Mouse (Mus musculus) heart, postnatal 36 days (tissue): ENCODE data around the gene Rhbdf2. TPM values are rescaled to one million over a fixed set of nuclear protein-coding genes. Genes with fewer than 3 reads are reported as not detected.
"Not testable (repeated sequence)": the region's sequence is repeated elsewhere in the genome, so short reads cannot be mapped to it uniquely, and the experiment has no call there.

ENCODE experiments used
- DNase-seq, 2 experiments: peaks; one replicate each; pipeline ENCODE4 v3.0.0; 2021 to 2022
- intact Hi-C: fragments of 180-260 bp; cut with DNase I; formaldehyde crosslinking; loops from one replicate; pipeline ENCODE4 v1.15.1; 2025
- total RNA-seq, 2 experiments: library from RNA; stranded (reverse); gene quantifications; 2 replicates each; pipeline ENCODE4 v1.2.3; 2021

Gene Rhbdf2
- total RNA-seq = 10 to 100 TPM; 10.3 to 15.3 TPM

DNA sequence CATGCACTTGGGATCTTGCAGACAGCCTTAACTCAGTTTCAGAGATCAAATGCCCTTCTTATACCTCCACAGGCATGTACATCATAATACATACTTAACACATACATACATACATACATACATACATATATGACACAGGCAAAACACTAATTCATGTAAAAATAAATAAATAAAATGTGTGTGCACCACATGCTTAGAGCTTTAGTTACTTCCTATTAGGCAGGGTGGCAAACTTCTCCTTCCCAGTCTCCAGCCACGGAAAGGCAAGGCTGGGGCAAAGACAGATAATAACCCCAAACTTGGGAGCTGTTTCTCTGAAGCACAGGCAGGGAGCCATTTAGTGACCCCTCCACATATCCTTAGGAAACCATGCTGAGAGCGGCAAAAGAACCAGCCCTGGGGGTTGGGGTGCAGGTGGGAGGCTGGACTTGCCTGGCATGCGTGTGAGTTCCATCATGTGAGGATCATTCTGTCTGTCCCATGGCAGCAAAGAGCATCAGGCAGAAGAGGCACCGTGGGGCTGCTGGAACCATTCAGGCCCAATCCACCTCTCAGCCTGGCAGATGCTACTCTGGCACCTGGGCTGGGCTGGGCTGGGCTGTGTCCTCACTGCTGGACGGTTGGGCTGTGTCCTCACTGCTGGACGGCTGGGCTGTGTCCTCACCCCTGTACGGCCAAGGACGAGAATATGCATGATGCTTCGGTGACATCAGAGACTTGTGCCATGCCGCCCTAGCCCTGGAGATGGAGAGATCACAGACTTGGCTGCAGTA, at the start of gene Rhbdf2:
TSS of gene Rhbdf2 (minus strand) at position 721 of the 773 bp plus-strand sequence.
- intact Hi-C loops = no loop called here
- no peak for DNase-seq

DNA sequence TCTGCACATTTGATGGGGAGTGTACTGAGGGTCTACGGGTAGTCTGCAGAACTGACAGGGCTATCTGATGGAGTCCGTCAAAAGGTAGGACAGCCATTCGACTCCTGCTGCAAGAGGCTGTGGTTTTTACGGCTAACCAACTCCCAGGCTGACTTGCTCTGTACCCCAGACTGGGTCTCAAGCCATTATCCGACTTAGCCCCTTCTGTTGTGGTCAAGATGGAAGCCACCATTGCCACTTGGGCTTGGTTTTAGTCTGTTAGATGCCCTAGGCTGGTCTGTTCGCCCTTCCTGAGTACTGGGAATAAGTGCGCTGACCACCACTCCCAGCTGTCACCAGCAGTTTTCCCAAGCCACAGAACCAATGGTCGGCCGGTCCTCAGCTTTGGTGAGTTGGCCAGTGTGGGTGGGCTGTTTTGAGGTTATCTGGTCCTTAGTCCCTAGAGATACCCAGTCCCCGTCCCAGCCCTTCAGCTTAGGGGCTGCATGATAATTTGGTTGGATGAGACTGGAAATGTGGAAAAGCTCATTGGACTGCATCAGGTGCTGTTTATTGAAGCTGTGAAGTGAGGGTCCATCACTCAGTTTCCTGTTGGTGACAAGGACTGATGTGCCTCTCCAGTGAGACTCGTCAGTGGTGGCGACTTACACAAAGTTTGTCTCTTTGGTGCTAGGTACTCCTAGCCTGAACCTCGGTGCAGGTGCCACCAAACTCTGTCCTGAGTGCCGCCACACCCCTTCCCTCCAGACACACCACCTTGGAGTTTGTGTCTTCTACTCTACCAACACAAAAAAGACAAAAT, 49.6 kb upstream of the Rhbdf2 start:
- intact Hi-C loops = no loop called here
- DNase-seq = no peak

DNA sequence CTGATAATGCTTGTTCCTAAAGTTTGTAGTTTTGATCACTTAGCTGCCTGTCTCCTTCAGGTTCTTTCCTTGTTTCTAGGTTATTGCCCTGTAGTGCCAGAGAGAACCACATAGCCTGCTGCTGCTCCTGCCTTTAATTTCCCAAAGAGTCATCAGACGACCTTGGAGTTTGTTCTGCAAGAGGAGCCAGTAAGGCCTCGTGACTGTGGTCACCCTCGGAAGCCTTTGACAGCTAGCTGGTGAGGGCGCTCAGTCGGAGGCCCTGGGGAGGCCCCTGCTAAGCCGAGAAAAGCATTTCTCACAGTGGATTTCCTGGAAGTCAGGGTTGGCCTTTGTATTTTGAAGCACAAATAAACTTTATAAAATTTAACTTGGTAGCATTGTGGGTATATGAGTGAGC, 48.6 kb upstream of the Rhbdf2 start:
- intact Hi-C loops = not testable (repeated sequence)
- peak in 1 of 2 experiments; percentile 37 for DNase-seq

DNA sequence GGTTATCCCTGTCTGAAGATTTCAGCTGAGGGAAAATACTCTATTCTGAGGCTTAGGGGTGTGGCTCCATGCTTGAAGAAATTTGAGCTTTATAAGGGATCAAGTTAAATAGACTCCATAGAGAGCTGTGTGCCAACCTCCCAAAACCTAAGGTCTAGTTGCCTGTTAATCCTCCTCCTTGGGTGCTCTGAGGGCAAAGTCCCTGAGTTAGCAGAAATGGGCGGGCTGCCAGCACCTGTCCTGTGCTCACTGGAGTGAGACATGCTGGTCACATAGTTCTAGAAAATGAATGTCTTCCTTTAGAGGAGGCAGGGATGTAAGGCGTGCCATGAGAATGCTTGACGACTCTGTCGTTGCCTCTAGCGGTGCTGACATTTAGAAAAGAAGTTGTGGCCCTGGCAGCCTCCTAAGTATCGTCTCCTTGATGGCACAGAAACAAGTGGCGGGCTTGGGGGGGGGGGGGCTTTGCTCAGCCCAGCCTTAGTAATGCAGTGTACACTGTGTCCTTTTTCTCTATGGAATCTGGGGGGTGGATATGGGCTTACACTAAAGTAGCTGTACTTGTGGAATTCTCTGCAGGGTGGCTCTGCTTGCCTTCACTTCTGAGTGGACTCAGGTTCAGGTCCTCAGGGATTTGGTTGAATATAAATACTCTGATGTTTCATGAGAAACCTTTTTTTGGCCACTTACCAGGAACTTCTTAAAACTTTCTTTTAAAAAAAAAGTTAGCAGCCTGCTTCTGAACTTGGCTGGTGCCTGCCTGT, 48.0 kb upstream of the Rhbdf2 start:
- peak in 1 of 2 experiments; percentile 26 for DNase-seq
- intact Hi-C loops = no loop called here

DNA sequence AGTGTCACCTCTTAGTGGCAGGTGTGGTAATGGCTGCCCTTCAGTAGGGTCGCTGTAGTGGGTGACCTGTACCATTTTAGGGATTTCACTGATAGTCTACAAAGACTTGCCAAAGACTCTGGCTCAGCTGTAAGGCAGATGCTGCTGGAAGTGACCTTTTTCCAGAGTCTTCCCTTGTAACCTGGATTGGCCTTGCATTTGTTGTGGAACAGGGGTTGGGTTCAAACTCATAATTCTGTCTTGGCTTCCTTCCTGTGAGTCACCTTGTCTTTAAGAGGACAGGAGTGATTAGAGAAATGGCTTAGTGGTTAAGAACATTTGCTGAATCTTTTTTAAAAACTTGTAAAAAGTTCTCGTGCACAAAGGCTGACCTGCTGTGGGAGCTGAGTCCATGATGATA, 46.6 kb upstream of the Rhbdf2 start:
- DNase-seq = no peak
- intact Hi-C loops = no loop called here

DNA sequence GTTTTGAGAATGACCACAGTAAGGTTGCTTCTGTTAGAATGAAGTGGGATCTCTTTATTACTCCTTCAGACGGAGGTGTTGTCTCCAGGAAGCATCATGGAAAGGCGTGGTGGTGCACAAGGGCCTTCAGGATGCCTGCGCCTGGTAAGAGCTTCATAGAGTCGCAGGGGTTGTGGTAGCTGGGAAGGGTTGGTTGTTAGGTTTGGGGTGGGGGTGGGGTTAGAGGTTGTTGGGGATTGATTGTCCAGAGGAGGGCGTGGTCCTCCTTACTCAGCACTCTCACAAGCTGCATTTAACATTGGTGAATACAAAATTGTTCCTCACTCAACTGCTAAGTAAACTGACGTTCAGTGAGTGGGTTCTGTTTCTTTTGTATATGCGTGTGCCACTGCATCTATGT, 45.8 kb upstream of the Rhbdf2 start:
- no peak for DNase-seq
- intact Hi-C loops = no loop called here

DNA sequence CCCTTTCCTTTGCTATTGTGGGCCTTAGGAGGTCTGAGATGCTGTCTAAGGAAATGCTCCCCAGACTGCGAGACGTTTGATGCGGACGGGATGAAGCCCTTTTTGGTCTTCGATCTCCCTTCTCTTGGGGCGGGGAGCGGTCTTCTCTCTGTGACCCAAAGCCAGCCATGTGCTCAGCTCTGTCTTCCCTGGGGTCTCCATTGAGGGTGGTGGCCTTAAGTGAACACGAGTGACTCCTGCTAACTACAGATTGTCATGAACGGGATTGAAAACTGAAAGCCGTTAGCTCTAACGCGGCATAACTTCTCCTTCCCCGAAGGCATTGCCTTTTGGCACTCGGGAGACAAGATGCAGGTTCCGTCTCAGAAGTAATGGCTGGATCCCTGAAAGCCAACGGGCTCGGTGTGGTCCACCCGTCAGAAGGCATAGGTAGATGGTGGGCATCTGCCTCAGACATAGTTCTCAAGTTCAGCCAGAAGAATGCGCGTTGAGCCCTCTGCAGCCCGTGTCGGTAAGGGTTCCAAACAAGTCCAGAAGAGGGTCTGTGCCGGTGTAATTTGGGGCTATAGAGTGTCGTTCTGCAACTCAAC, 45.1 kb upstream of the Rhbdf2 start:
- intact Hi-C loops = loop anchor here (1.0 kb wide), 2 partner anchors 29 to 136 kb away; no protein-coding TSS in a partner anchor
- no peak for DNase-seq

DNA sequence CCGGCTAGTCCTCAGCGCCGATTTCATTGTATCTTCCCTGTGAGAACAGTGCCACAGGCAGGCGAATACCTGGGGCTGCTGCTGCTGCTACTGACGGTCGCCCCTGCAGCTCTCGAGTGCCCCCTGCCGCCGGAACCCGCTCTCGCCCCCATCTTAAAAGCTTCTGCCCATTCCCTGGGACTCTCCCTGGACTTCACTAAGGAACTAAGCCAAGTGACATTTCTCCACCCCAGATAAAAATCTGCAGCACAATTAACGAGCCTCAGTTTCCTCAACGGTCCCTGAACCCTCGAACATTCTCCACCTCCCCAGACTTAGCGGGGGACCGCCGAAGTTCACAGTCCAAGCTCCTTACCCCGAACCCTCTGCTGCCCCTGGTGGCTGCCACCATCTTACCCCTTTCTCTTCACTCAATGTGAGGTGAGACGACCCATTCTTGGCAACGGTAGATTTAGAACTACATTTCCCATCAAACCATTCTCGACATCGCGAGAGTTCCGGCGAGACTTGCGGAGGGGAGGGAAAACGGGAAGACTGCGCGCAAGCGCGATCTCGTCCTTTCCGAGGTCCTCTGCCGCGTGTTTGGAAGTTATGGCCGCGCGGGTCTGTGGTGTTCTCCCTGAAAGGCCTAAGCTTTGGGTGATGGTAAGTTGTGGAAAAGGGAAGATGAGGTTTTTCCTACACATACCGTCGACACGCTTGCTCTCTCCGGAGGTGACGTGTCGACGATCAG, 44.5 kb upstream of the Rhbdf2 start:
- peak; percentile 98 to 99 for DNase-seq
- intact Hi-C loops = loop anchor here (1.0 kb wide), 2 partner anchors 28 to 137 kb away; no protein-coding TSS in a partner anchor

DNA sequence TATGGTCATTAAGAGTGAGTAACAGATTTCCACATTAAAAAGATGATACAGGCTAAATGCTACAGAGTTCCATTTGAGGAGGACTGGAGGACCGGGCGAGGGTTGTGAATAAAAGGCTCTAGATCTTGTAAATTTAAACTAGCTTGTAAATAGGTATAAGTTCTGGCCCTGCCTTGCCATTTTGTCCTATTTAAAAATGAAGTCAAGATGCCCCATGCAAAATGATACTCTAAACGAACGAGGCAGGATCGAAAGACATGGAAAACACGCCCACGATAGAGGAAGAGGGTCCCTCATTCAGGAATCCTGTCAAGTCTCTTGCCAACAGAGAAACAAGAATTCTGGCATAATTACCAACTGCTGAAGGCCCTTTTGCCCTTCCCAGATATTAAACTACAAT, 43.6 kb upstream of the Rhbdf2 start:
- no peak for DNase-seq
- intact Hi-C loops = no loop called here

DNA sequence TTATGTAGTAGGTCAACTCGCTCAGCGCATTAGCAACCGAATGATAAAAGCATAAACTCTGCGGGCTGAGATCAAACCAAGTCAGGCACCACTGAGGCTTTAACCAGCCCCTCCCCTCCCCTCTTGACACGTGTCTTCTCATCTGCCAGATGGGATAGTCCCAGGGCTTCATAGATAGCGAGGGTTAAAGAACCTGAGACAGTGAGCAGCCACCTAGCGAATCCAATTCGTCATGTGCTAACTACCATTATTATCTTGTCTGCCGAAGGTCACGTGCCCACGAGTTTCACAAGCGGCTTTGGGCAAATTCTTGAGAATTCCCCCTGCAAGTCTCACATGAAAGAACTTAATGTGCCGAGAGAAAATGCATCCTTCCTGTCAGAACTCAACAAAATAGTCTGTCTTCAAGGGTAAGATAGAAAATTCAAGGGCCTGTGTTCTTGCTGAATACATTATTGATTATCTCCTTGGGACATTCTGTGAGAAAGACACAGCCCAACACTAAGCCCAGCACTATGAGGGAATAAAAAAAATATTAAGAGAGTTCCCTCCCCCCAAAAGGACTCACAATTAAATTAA, 43.1 kb upstream of the Rhbdf2 start:
- intact Hi-C loops = no loop called here
- DNase-seq = no peak

DNA sequence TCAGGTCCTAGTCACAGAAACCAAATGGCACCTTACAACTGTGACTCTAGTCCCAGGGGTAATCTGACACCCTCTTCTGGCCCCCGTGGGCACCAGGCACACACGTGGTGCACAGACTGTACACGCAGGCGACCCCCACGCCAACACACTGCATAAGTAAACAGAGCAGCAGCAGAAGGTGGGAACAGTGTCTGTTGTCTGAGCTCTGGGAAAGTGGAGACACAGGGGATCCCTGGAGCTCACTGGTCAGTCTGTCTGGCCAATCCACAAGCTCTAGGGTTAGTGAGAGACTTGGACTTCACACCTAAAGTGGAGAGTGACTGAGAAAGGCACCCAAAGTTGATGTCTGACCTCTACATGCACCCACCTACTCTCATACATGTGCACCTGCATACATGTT, 42.5 kb upstream of the Rhbdf2 start:
- no peak for DNase-seq
- intact Hi-C loops = no loop called here

DNA sequence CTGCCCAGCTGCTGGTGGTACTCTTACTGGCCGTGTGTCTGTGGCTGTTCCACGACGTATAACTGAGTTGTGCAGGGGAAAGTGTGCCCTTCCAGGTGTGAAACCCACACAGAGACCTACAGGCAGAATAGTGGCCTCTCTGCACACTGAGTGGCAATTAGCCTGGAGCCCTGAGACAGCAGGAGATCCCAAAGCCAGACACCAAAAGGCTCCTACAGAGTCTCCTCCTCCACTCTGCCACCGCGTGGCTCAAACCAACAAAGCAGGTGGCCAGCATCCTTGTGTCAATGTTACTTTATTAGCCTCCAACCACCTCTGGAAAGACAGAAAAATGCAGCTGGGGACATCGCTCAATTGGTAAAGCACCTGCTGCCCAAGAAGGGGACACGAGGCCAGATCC, 42.0 kb upstream of the Rhbdf2 start:
- intact Hi-C loops = no loop called here
- DNase-seq = no peak

DNA sequence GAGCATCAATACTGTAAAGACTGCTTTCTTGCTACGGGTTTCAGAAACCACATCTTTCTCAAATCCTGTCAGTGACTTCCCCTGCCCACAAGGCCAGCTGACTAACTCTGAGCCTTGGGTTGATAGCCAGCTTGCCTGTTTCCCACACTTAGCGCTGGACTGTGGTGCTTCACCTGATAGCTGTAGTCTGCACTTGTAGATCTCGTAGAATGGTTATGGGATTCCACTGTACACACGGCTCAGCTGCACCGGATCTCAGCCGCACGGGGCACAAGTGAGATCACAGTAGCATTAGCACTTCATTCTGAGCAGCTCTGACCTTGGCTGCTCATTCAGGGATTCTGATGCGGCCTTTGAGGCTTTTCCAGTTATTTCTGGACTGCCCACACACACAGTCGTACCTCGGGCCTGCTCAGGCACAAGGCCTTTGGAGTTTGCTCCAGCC, 41.6 kb upstream of the Rhbdf2 start:
- no peak for DNase-seq
- intact Hi-C loops = no loop called here

DNA sequence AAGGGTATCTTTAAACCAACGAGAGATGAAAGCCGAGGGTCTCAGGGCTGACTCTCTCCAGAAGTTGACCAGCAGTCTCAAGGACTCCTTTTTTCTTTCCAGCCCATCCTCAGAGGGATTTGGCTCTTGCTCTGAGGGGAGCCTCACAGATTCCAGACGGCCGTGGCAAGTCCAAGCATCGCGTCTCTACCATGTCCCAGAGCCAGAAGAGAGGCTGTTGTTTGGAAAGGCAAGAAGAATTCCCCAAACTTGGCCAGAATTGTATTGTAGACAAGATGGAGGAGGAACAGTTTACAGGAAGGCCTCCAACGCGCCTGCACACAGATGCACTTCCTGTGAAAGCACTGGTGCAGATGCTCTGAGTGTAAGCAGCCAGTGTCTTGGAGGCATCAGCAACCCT, 41.1 kb upstream of the Rhbdf2 start:
- DNase-seq = no peak
- intact Hi-C loops = no loop called here

DNA sequence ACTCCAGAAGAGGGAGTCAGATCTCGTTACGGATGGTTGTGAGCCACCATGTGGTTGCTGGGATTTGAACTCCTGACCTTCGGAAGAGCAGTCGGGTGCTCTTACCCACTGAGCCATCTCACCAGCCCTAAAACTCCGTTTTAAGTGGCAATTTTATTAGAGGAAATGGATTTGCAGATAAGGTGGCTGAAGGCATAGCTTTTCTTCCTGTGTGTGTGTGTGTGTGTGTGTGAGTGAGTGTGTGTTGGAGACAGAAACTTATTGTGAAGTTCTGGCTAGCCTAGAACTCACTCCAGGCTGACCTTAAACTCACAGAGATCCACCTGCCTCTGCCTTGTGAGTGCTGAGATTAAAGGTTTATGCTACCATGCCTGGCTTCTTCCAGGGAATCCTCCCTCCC, 40.2 kb upstream of the Rhbdf2 start:
- DNase-seq, intact Hi-C loops: not testable (repeated sequence)

DNA sequence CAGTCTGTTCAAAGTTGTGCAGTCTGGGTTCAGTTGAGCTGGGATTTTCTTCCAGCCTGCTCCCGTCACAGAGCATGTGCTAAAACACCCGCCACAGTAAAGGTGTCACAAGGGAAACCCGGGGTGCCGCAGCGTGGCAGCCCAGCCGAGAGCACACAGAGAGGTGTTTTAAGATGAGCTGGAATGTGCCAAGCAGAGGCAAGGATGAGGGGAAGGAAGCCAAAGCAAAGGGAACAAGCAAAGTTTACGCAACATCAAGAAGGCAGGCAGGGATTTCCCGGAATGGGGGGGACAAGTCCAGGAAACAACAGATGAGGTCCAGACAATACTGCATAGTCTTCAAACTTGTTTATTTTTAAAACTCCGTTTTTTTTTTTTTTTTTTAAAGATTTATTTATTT, 39.7 kb upstream of the Rhbdf2 start:
- DNase-seq = peak in 1 of 2 experiments; percentile 42
- intact Hi-C loops = no loop called here

DNA sequence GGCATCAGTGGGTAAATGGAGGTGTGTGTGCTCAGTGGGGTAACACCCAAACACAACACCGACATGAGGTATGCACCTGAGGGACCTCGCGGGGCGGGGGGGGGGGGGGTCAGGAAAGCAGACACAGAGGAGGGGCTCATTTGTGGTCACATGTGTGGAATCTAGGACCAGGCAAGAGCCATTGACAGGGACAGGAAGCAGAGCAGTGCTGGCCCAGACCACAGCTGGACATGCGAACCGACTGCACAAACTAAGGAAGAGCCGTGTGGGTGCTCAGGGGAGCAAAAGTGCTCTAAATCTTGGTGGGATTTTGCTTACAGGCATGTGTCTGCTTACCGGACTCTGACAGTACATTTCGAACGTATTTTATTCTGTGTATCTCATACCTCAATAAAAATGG, 38.5 kb upstream of the Rhbdf2 start:
- intact Hi-C loops = no loop called here
- DNase-seq = no peak

DNA sequence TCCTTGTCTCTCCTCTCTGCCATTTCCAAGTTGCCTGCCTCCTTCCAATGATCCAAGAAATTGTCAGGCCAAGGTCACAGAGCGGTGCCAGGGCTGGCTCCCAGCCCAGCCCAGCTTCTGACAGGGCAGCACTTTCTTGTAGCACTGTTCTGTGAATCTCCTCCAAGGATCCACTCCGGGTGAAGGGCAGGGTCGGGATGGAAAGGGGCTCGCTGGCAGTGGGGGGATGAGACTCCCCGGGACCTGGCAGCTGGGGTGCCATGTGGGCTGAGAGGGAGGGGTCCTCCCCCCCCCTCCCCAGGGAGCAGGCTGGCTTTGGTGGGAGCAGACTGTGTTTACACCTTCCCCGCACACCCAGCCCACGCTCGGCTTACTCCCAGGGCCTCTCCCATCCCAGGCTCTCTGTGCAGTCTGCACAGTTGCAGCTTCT, 35.1 kb upstream of the Rhbdf2 start:
- DNase-seq = no peak
- intact Hi-C loops = no loop called here

DNA sequence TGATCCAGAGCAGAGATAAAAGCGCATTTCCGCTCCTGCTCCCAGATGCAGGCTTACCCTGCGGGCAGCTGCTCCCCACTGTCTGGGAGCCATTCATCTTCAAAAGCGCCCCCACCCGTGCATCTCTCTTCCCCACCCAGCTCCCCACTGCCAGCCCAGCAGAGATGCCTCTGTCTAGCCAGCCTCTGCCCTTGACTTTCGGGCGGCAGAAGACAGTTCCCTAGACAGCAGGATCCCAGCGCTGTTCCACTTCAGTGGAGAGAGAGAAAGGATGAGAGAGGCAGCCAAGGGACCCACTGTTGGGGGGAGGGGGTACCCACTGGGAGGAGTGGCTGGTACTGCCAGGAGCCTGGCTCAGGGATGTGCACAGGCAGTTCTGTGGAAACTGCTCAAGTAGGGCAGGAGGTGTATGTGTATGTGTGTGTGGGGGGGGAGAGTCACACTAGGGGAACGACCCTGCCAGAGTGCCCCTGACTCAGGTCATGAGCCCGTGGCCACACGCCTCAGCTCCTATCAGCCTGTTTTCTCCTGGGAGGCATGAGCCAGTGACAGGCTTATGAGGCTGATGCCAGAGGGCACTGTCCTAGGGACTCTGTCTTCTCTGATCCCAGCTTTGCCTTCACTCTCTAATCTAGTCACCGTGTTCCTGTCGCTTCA, 34.6 kb upstream of the Rhbdf2 start:
- no peak for DNase-seq
- intact Hi-C loops = no loop called here
